ENCODE assay signal across 16 mouse cellular contexts in genomic region chr5:97700507-97700906, GRCm38 (mm10).
DNase-seq lines count a peak whose midpoint lies in the region; ATAC-seq and TF ChIP-seq lines count a peak whose summit lies in the region.
"Had no signal": no experiment of that assay in that cellular context is flagged by ENCODE, and none has a peak within 500 bp of the region (broad histone marks: within the 10 kb centered on the region; RNA-seq: fewer than 3 reads in every experiment).

No protein-coding gene starts in this region.

- no peaks in the 10 kb centered on the region for H3K27me3 ChIP-seq in heart, postnatal 0 days (ENCODE audit: control insufficient read depth, insufficient read depth, low read length)
- no peaks in the 10 kb centered on the region for H3K27me3 ChIP-seq in myocyte (ENCODE audit: control insufficient read depth, insufficient read depth, insufficient read length)
- H3K27me3 ChIP-seq: hindbrain, embryonic 13.5 days; limb, embryonic 13.5 days; megakaryocyte, embryonic 14.5 days; neural tube, embryonic 15.5 days had no signal

- TF ChIP-seq EP300 in heart, postnatal 0 days (IDR thresholded peaks at IDR 0.05; ENCODE audit: low read depth): no peak

- ATAC-seq in heart, postnatal 0 days (ENCODE audit: insufficient read depth, low read depth): peak; percentile 64; the same call in 1 of the 2 replicates
- ATAC-seq in activated CD4-positive, CD25-positive, alpha-beta regulatory T cell, adult 4 months: no peak
- ATAC-seq: intestine, embryonic 16.5 days; liver, postnatal 0 days had no signal

- no peak overlapping the region for H3K9ac ChIP-seq in heart, postnatal 0 days (replicated peaks; ENCODE audit: low read depth, low read length)
- H3K9ac ChIP-seq: hindbrain, embryonic 13.5 days; limb, embryonic 13.5 days; liver, postnatal 0 days; neural tube, embryonic 15.5 days had no signal

- H3K9me3 ChIP-seq in heart, postnatal 0 days (replicated peaks; ENCODE audit: control insufficient read depth, low read length): no peaks in the 10 kb centered on the region
- H3K9me3 ChIP-seq: hindbrain, embryonic 13.5 days; limb, embryonic 13.5 days; neural tube, embryonic 15.5 days had no signal

- DNase-seq in heart, adult 8-10 months (ENCODE audit: low spot score): peak; percentile 69
- DNase-seq in heart, postnatal 4 days: no peak
- peak; percentile 38 for DNase-seq in lung, postnatal 36 days
- no peak for DNase-seq in lung, postnatal 14 days
- DNase-seq in heart, postnatal 0 days (ENCODE audit: low spot score): peak; percentile 35
- DNase-seq: cerebellum, adult 11-12 months; kidney, postnatal 14 days; liver, postnatal 0 days; thymus, postnatal 36 days had no signal

- 24% methylated on average over 3 of the region's 3 CpGs for WGBS in heart, postnatal 0 days

- no peak for TF ChIP-seq POLR2A in myocyte (IDR thresholded peaks at IDR 0.05; ENCODE audit: insufficient read length, low read depth)

- H3K27ac ChIP-seq in heart, postnatal 0 days (ENCODE audit: low read depth): peak overlapping the region; percentile 64
- H3K27ac ChIP-seq: hindbrain, embryonic 13.5 days; limb, embryonic 13.5 days; neural tube, embryonic 15.5 days had no signal

- no peak overlapping the region for H3K4me3 ChIP-seq in heart, postnatal 0 days (ENCODE audit: low read depth, low read length)
- no peak overlapping the region for H3K4me3 ChIP-seq in myocyte
- H3K4me3 ChIP-seq: hindbrain, embryonic 13.5 days; limb, embryonic 13.5 days; neural tube, embryonic 15.5 days had no signal

- H3K4me2 ChIP-seq in heart, postnatal 0 days (ENCODE audit: low read depth, low read length): no peak overlapping the region
- H3K4me2 ChIP-seq in myocyte (ENCODE audit: low read depth): peak overlapping the region; percentile 26
- H3K4me2 ChIP-seq: hindbrain, embryonic 13.5 days; limb, embryonic 13.5 days; neural tube, embryonic 15.5 days had no signal

- H3K4me1 ChIP-seq in heart, postnatal 0 days (ENCODE audit: control insufficient read depth, insufficient read depth): peaks cover 11% of the 10 kb centered on the region; the same call in 1 of the 2 replicates
- H3K4me1 ChIP-seq: hindbrain, embryonic 13.5 days; megakaryocyte, embryonic 14.5 days; neural tube, embryonic 15.5 days had no signal

- no peaks in the 10 kb centered on the region for H3K79me2 ChIP-seq in myocyte (ENCODE audit: control insufficient read depth, insufficient read depth)

- H3K36me3 ChIP-seq in heart, postnatal 0 days (replicated peaks; ENCODE audit: control insufficient read depth, insufficient read depth, low read length): no peaks in the 10 kb centered on the region
- H3K36me3 ChIP-seq in myocyte (ENCODE audit: control insufficient read depth, insufficient read depth): no peaks in the 10 kb centered on the region
- H3K36me3 ChIP-seq: hindbrain, embryonic 13.5 days; limb, embryonic 13.5 days; neural tube, embryonic 15.5 days had no signal

- no peak overlapping the region for H3ac ChIP-seq in myocyte (ENCODE audit: control insufficient read depth, insufficient read length)

- TF ChIP-seq CTCF in heart, postnatal 0 days (IDR thresholded peaks at IDR 0.05; ENCODE audit: low read depth): no peak

TF ChIP-seq in myocyte, 11 proteins besides CTCF, POLR2A, EP300 and RAD21:
- TF ChIP-seq USF1 (IDR thresholded peaks at IDR 0.05; ENCODE audit: low read depth) (no peak), TCF3 (IDR thresholded peaks at IDR 0.05; ENCODE audit: insufficient read length, low read depth) (no peak), TCF12 (IDR thresholded peaks at IDR 0.05; ENCODE audit: insufficient read depth, poor library complexity, severe bottlenecking) (no peak), MAX (IDR thresholded peaks at IDR 0.05; ENCODE audit: low read depth) (no peak), MYOG (IDR thresholded peaks at IDR 0.05; ENCODE audit: control insufficient read depth in 1 of 3, insufficient read depth in 1 of 3, insufficient read length in 2 of 3, low read depth in 2 of 3) (no peak), REST (IDR thresholded peaks at IDR 0.05; ENCODE audit: insufficient read depth, insufficient read length) (no peak), SRF (IDR thresholded peaks at IDR 0.05; ENCODE audit: control insufficient read depth, insufficient read length, low read depth) (no peak), CEBPB (IDR thresholded peaks at IDR 0.05; ENCODE audit: insufficient read depth, poor library complexity, severe bottlenecking) (no peak), MYOD1 (IDR thresholded peaks at IDR 0.05; ENCODE audit: control insufficient read depth in 1 of 3, insufficient read length in 2 of 3, low read depth in 2 of 3) (no peak), POLR2AphosphoS2 (IDR thresholded peaks at IDR 0.05; ENCODE audit: insufficient read length, low read depth) (no peak)

Comparison
In these comparisons a context has a peak if more than half of its experiments do, and no peak if none do; other contexts are left out.
1. DNase-seq: peak in heart, adult 8-10 months (single experiment), lung, postnatal 36 days (single experiment) and heart, postnatal 0 days (single experiment); none in heart, postnatal 4 days (single experiment) and lung, postnatal 14 days (single experiment).